Mouse (Mus musculus) embryonic facial prominence, embryonic 12.5 days (tissue): Measurements from ENCODE around the gene Dlg1. TPM values are rescaled to one million over a fixed set of nuclear protein-coding genes. Genes with fewer than 3 reads are reported as not detected.

Experiments used
- ATAC-seq: fragments of 200-750 bp; cut with Nextera tagmentation; 2 replicates; pipeline ENCODE4 v1.8.0; 2017; ENCODE audit not compliant: insufficient number of reproducible peaks, insufficient read depth, low FRiP score, low TSS enrichment
- H3K27ac ChIP-seq: fragments of 300-500 bp; sonication (generic); 2 replicates; pipeline ENCODE4 v1.5.1; 2016; ENCODE audit warnings: mild to moderate bottlenecking
- H3K27me3 ChIP-seq: fragments of 300-500 bp; sonication (generic); 2 replicates; pipeline ENCODE4 v1.6.1; 2016; ENCODE audit warnings: mild to moderate bottlenecking, moderate library complexity
- H3K36me3 ChIP-seq: fragments of 300-500 bp; sonication (generic); 2 replicates; pipeline ENCODE4 v1.6.1; 2016; ENCODE audit warnings: mild to moderate bottlenecking
- H3K4me1 ChIP-seq: fragments of 300-500 bp; sonication (generic); 2 replicates; pipeline ENCODE4 v1.6.1; 2016
- H3K4me2 ChIP-seq: fragments of 300-500 bp; sonication (generic); replicated peaks from 2 replicates; pipeline ENCODE4 v1.6.1; 2016; ENCODE audit warnings: mild to moderate bottlenecking, moderate library complexity
- H3K4me3 ChIP-seq: fragments of 300-500 bp; sonication (generic); 2 replicates; pipeline ENCODE4 v1.5.1; 2016; ENCODE audit warnings: mild to moderate bottlenecking
- H3K9ac ChIP-seq: fragments of 300-500 bp; sonication (generic); 2 replicates; pipeline ENCODE4 v1.6.1; 2016; ENCODE audit warnings: mild to moderate bottlenecking, moderate library complexity
- H3K9me3 ChIP-seq: fragments of 300-500 bp; sonication (generic); 2 replicates; pipeline ENCODE4 v1.6.1; 2016; ENCODE audit warnings: mild to moderate bottlenecking, moderate library complexity
- WGBS: fragments of 180-500 bp; shearing (Covaris S2); methylation state at CpG from one replicate; pipeline ENCODE4 v1.1.7; 2016; 5-methylcytosine and 5-hydroxymethylcytosine counted together
- polyA plus RNA-seq: library from polyadenylated mRNA; unstranded; fragments of >200 nt; fragmentation: Nextera tagmentation; extraction: Ambion mirVana; gene quantifications from 2 replicates; pipeline ENCODE4 v1.2.1, GENCODE M21; 2016

The Dlg1 gene
- polyA plus RNA-seq, 1 experiment from 2014 or later, result 43.5 TPM

GRCm38 (mm10) chr16:31631046-31631445 lies 32.2 kb upstream of the Dlg1 start:
- no peaks in the 10 kb centered on the region for H3K36me3 ChIP-seq
- ATAC-seq, result no peak
- H3K4me2 ChIP-seq, result no peak overlapping the region
- H3K4me1 ChIP-seq, result peaks cover 13% of the 10 kb centered on the region; the same call in 1 of the 2 replicates
- no peak overlapping the region for H3K27ac ChIP-seq
- H3K4me3 ChIP-seq, result no peak overlapping the region
- no peak overlapping the region for H3K9ac ChIP-seq
- 69% methylated on average over 3 of the region's 3 CpGs for WGBS
- no peaks in the 10 kb centered on the region; the same call in 1 of the 2 replicates for H3K27me3 ChIP-seq
- no peaks in the 10 kb centered on the region for H3K9me3 ChIP-seq

- no peaks in the 10 kb centered on the region for H3K36me3 ChIP-seq
- H3K27me3 ChIP-seq, result no peaks in the 10 kb centered on the region
- no peak overlapping the region for H3K27ac ChIP-seq
- H3K9me3 ChIP-seq, result no peaks in the 10 kb centered on the region
- no peak overlapping the region for H3K9ac ChIP-seq
- no peak overlapping the region for H3K4me2 ChIP-seq
- 94% methylated on average over 4 of the region's 4 CpGs for WGBS
- peaks cover 9% of the 10 kb centered on the region; the same call in 1 of the 2 replicates for H3K4me1 ChIP-seq
- no peak overlapping the region for H3K4me3 ChIP-seq
- no peak for ATAC-seq
Measured at GRCm38 (mm10) chr16:31634371-31634770, 28.9 kb upstream of the Dlg1 start.

GRCm38 (mm10) chr16:31638393-31638792 lies 24.9 kb upstream of the Dlg1 start:
- Histone ChIP-seq H3K36me3 (no peaks in the 10 kb centered on the region), H3K4me2 (peak overlapping the region; percentile 3; the same call in 1 of the 2 replicates), H3K9ac (no peak overlapping the region), H3K4me3 (no peak overlapping the region), H3K27ac (no peak overlapping the region), H3K4me1 (peaks cover 17% of the 10 kb centered on the region), H3K27me3 (no peaks in the 10 kb centered on the region), H3K9me3 (no peaks in the 10 kb centered on the region)
- no peak for ATAC-seq
- WGBS, result 48% methylated on average over 7 of the region's 7 CpGs

GRCm38 (mm10) chr16:31639946-31640345 lies 23.3 kb upstream of the Dlg1 start:
- Histone ChIP-seq H3K27me3 (no peaks in the 10 kb centered on the region), H3K9ac (no peak overlapping the region), H3K27ac (no peak overlapping the region), H3K4me2 (no peak overlapping the region), H3K9me3 (no peaks in the 10 kb centered on the region), H3K36me3 (no peaks in the 10 kb centered on the region), H3K4me1 (peaks cover 17% of the 10 kb centered on the region), H3K4me3 (no peak overlapping the region)
- no peak for ATAC-seq
- 40% methylated on average over 4 of the region's 4 CpGs for WGBS

- ATAC-seq, result 0 out of 2 replicates have a peak, but pooled peaks have one; percentile 35
- peaks cover 17% of the 10 kb centered on the region for H3K4me1 ChIP-seq
- H3K9ac ChIP-seq, result no peak overlapping the region
- H3K27me3 ChIP-seq, result no peaks in the 10 kb centered on the region
- no peak overlapping the region for H3K4me3 ChIP-seq
- H3K4me2 ChIP-seq, result no peak overlapping the region
- 31% methylated on average over 4 of the region's 4 CpGs for WGBS
- H3K36me3 ChIP-seq, result no peaks in the 10 kb centered on the region
- no peaks in the 10 kb centered on the region for H3K9me3 ChIP-seq
- H3K27ac ChIP-seq, result no peak overlapping the region
Measured at GRCm38 (mm10) chr16:31641776-31642175, 21.5 kb upstream of the Dlg1 start.

GRCm38 (mm10) chr16:31647221-31647620 lies 16.0 kb upstream of the Dlg1 start:
- no peak overlapping the region for H3K4me3 ChIP-seq
- H3K9ac ChIP-seq, result no peak overlapping the region
- no peak overlapping the region for H3K4me2 ChIP-seq
- H3K9me3 ChIP-seq, result no peaks in the 10 kb centered on the region
- no peak overlapping the region for H3K27ac ChIP-seq
- ATAC-seq, result no peak
- WGBS, result 82% methylated on average over 7 of the region's 7 CpGs
- peaks cover 7% of the 10 kb centered on the region; the same call in 1 of the 2 replicates for H3K4me1 ChIP-seq
- no peaks in the 10 kb centered on the region for H3K27me3 ChIP-seq
- no peaks in the 10 kb centered on the region for H3K36me3 ChIP-seq

- ATAC-seq, result no peak
- WGBS, result 33% methylated on average over 6 of the region's 6 CpGs
Measured at GRCm38 (mm10) chr16:31650788-31651187, 12.5 kb upstream of the Dlg1 start.

GRCm38 (mm10) chr16:31651541-31651940 lies 11.7 kb upstream of the Dlg1 start:
- 70% methylated on average over 3 of the region's 3 CpGs for WGBS
- Histone ChIP-seq H3K4me1 (peaks cover 7% of the 10 kb centered on the region; the same call in 1 of the 2 replicates), H3K36me3 (no peaks in the 10 kb centered on the region), H3K27ac (no peak overlapping the region), H3K4me3 (no peak overlapping the region), H3K9me3 (no peaks in the 10 kb centered on the region), H3K4me2 (no peak overlapping the region), H3K9ac (no peak overlapping the region), H3K27me3 (no peaks in the 10 kb centered on the region)
- ATAC-seq, result no peak

More at GRCm38 (mm10) chr16:31650788-31651187, 12.5 kb upstream of the Dlg1 start:
- Histone ChIP-seq H3K36me3 (no peaks in the 10 kb centered on the region), H3K4me3 (no peak overlapping the region), H3K27me3 (no peaks in the 10 kb centered on the region), H3K4me2 (no peak overlapping the region), H3K4me1 (peaks cover 7% of the 10 kb centered on the region; the same call in 1 of the 2 replicates), H3K9me3 (no peaks in the 10 kb centered on the region), H3K9ac (no peak overlapping the region), H3K27ac (no peak overlapping the region)

- Histone ChIP-seq H3K4me2 (no peak overlapping the region), H3K9ac (no peak overlapping the region), H3K27me3 (no peaks in the 10 kb centered on the region), H3K4me3 (no peak overlapping the region), H3K9me3 (no peaks in the 10 kb centered on the region), H3K27ac (no peak overlapping the region), H3K36me3 (no peaks in the 10 kb centered on the region), H3K4me1 (peaks cover 7% of the 10 kb centered on the region; the same call in 1 of the 2 replicates)
- 61% methylated on average over 9 of the region's 9 CpGs for WGBS
- no peak for ATAC-seq
Measured at GRCm38 (mm10) chr16:31652115-31652843, 11.0 kb upstream of the Dlg1 start.

- Histone ChIP-seq H3K4me1 (peaks cover 7% of the 10 kb centered on the region; the same call in 1 of the 2 replicates), H3K9ac (no peak overlapping the region), H3K9me3 (no peaks in the 10 kb centered on the region), H3K4me3 (no peak overlapping the region), H3K27me3 (no peaks in the 10 kb centered on the region), H3K27ac (no peak overlapping the region), H3K4me2 (no peak overlapping the region), H3K36me3 (no peaks in the 10 kb centered on the region)
- 73% methylated on average over 5 of the region's 5 CpGs for WGBS
- no peak for ATAC-seq
Measured at GRCm38 (mm10) chr16:31653616-31654015, 9.6 kb upstream of the Dlg1 start.

- 80% methylated on average over 7 of the region's 7 CpGs for WGBS
- no peak overlapping the region for H3K27ac ChIP-seq
- ATAC-seq, result no peak
Measured at GRCm38 (mm10) chr16:31654021-31654420, 9.2 kb upstream of the Dlg1 start.

GRCm38 (mm10) chr16:31655531-31655930 lies 7.7 kb upstream of the Dlg1 start:
- no peak overlapping the region for H3K9ac ChIP-seq
- H3K36me3 ChIP-seq, result no peaks in the 10 kb centered on the region
- no peak overlapping the region for H3K4me2 ChIP-seq
- H3K4me1 ChIP-seq, result peaks cover 7% of the 10 kb centered on the region; the same call in 1 of the 2 replicates
- H3K27me3 ChIP-seq, result no peaks in the 10 kb centered on the region
- H3K27ac ChIP-seq, result no peak overlapping the region
- no peak overlapping the region for H3K4me3 ChIP-seq
- WGBS, result 76% methylated on average over 2 of the region's 2 CpGs
- no peak for ATAC-seq
- no peaks in the 10 kb centered on the region for H3K9me3 ChIP-seq

More at GRCm38 (mm10) chr16:31654021-31654420, 9.2 kb upstream of the Dlg1 start:
- no peak overlapping the region for H3K4me3 ChIP-seq
- no peaks in the 10 kb centered on the region for H3K9me3 ChIP-seq
- H3K9ac ChIP-seq, result no peak overlapping the region
- H3K36me3 ChIP-seq, result no peaks in the 10 kb centered on the region
- peaks cover 7% of the 10 kb centered on the region; the same call in 1 of the 2 replicates for H3K4me1 ChIP-seq
- H3K27me3 ChIP-seq, result no peaks in the 10 kb centered on the region
- no peak overlapping the region for H3K4me2 ChIP-seq
